Mouse (Mus musculus): ENCODE measurements around the gene Kiz. TPM values are rescaled to one million over a fixed set of nuclear protein-coding genes. Genes with fewer than 3 reads are reported as not detected.

The Kiz gene
- polyA plus RNA-seq, 1 experiment from 2014 or later = 28.2 TPM

GRCm38 (mm10) chr2:147011474-147012140, 155.9 kb downstream of the Kiz start:
- Histone ChIP-seq H3K36me3 (ENCODE audit: control insufficient read depth, insufficient read depth, low read length) (no peaks in the 10 kb centered on the region), H3K9ac (ENCODE audit: low read length) (peak overlapping the region; percentile 86), H3K4me1 (replicated peaks; ENCODE audit: control insufficient read depth, insufficient read depth, low read length) (no peaks in the 10 kb centered on the region; the same call in 1 of the 2 replicates), H3K27ac (ENCODE audit: low read depth, low read length) (peak overlapping the region; percentile 97; the same call in 1 of the 2 replicates), H3K27me3 (ENCODE audit: control insufficient read depth, insufficient read depth, low read length) (no peaks in the 10 kb centered on the region), H3K4me3 (ENCODE audit: low read depth, low read length) (peak overlapping the region; percentile 79), H3K4me2 (ENCODE audit: low read depth, low read length, severe bottlenecking) (peak overlapping the region; percentile 54), H3K9me3 (ENCODE audit: control insufficient read depth, low read length) (no peaks in the 10 kb centered on the region)
- DNase-seq (ENCODE audit: low spot score) = no peak
- ATAC-seq (replicated peaks; ENCODE audit: low FRiP score) = no peak
- 83% methylated on average over 3 of the region's 3 CpGs for WGBS

DNA sequence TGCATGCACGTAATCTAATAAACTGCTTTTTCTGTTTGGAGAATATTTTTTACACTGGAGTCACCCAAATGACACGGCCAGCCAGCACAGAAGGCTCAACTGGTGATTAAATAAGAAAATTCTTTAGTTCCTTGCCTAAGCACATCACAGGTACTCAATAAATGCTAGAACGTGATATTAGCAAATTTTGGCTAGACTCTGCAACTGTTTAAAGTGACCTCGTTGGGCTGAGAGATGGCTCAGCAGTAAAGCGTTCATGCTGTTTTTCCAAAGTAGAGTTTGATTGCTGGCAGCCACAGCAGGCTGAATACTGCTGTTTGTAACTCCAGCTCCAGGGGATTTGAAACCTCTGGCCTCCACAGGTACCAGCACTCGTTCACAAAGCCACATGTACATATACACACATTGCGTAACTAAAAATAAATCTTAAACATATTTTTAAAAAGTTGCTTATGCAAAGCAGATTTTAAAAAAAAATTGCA, 156.5 kb downstream of the Kiz start:
- peak overlapping the region; percentile 54 for H3K4me2 ChIP-seq (ENCODE audit: low read depth, low read length, severe bottlenecking)
- peak overlapping the region; percentile 86 for H3K9ac ChIP-seq (ENCODE audit: low read length)
- no peaks in the 10 kb centered on the region for H3K36me3 ChIP-seq (ENCODE audit: control insufficient read depth, insufficient read depth, low read length)
- no peaks in the 10 kb centered on the region for H3K9me3 ChIP-seq (ENCODE audit: control insufficient read depth, low read length)
- H3K4me1 ChIP-seq (replicated peaks; ENCODE audit: control insufficient read depth, insufficient read depth, low read length) = no peaks in the 10 kb centered on the region; the same call in 1 of the 2 replicates
- 51% methylated on average over 7 of the region's 7 CpGs for WGBS
- H3K4me3 ChIP-seq (ENCODE audit: low read depth, low read length) = peak overlapping the region; percentile 79
- DNase-seq (ENCODE audit: low spot score) (no peak), ATAC-seq (replicated peaks; ENCODE audit: low FRiP score) (no peak)
- H3K27ac ChIP-seq (ENCODE audit: low read depth, low read length) = peak overlapping the region; percentile 97
- H3K27me3 ChIP-seq (ENCODE audit: control insufficient read depth, insufficient read depth, low read length) = no peaks in the 10 kb centered on the region

DNA sequence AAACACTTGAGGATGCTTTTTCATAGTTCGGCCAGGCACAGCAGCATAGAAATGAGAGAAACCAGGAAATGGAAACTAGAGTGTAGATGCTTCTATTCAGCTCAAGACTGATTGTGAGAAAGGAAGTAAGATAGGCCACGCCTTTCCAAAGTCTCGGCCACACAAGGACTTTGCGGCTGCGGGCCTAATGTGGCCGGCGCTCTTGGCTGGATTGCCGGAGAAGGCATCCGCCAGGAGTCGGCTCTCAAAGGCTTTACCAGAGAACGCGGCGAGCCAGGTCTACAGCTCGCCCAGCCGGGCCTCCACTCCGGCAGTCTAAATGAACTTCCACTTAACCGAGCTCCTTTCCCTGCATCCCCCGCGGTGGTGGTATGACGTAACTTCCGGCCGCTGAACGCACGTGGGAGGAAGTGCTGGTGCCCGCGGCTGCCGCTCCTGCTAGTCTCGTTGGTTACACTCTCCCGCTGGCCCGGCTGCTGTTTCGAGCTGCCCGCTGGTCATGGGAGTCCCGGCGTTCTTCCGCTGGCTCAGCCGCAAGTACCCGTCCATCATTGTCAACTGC, 157.0 kb downstream of the Kiz start, which contains the start of gene Xrn2:
TSS of gene Xrn2 (plus strand) at position 374 of the 562 bp plus-strand sequence.
- Histone ChIP-seq H3K4me1 (replicated peaks; ENCODE audit: control insufficient read depth, insufficient read depth, low read length) (no peaks in the 10 kb centered on the region; the same call in 1 of the 2 replicates), H3K27ac (ENCODE audit: low read depth, low read length) (peak within 1 kb of the TSS; percentile 97), H3K9ac (ENCODE audit: low read length) (peak within 1 kb of the TSS; percentile 86), H3K9me3 (ENCODE audit: control insufficient read depth, low read length) (no peaks in the 10 kb centered on the region), H3K36me3 (ENCODE audit: control insufficient read depth, insufficient read depth, low read length) (no peaks in the 10 kb centered on the region), H3K27me3 (ENCODE audit: control insufficient read depth, insufficient read depth, low read length) (no peaks in the 10 kb centered on the region), H3K4me2 (ENCODE audit: low read depth, low read length, severe bottlenecking) (peak within 1 kb of the TSS; percentile 54), H3K4me3 (ENCODE audit: low read depth, low read length) (peak within 1 kb of the TSS; percentile 79)
- under 1% methylated on average over 37 of the region's 37 CpGs for WGBS
- DNase-seq (ENCODE audit: low spot score) (peak; percentile 97), ATAC-seq (replicated peaks; ENCODE audit: low FRiP score) (peak; percentile 94)

DNA sequence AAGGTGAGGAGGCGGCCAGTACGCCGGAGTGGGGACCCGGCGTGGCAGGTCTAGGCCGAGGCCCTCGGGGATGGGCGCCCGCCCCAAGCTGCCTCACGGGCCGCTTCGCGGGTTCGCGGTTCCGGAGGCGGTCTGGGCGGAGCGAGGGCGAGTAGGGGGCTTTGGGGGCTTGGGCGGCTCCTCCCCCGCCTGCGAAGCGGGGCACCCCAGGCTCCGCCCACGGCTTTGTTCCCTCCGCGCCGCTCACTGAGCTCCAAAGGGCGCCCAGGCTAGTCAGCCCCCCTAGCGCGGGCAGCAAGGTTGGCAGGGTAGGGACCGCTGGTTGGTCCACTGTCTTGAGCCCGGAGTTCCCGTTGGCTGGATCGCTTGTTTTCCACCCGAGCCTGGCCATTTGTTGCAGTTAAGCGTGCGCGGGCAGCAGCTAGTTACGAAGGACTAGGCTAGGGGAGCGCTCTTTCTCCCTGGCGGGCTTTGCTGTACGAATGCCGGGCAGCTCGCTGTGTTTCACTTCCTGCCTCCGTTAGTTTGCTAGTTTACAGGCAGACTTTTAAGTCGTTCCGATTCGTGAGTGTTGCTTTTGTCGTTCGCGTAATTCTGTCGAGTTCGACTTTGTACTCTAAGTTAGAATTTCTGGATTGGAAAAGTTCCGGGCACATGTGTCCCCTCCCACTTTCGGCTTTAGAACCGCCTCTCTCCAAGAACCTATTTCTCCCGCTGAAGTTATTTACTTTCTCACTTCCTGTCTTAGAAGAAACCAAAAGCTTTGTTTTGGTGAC, 157.7 kb downstream of the Kiz start:
- WGBS = 1% methylated on average over 56 of the region's 59 CpGs
- peak overlapping the region; percentile 54 for H3K4me2 ChIP-seq (ENCODE audit: low read depth, low read length, severe bottlenecking)
- no peaks in the 10 kb centered on the region for H3K36me3 ChIP-seq (ENCODE audit: control insufficient read depth, insufficient read depth, low read length)
- no peaks in the 10 kb centered on the region for H3K27me3 ChIP-seq (ENCODE audit: control insufficient read depth, insufficient read depth, low read length)
- DNase-seq (ENCODE audit: low spot score) (peak; percentile 94), ATAC-seq (replicated peaks; ENCODE audit: low FRiP score) (peak; percentile 94)
- H3K4me1 ChIP-seq (replicated peaks; ENCODE audit: control insufficient read depth, insufficient read depth, low read length) = no peaks in the 10 kb centered on the region; the same call in 1 of the 2 replicates
- no peaks in the 10 kb centered on the region for H3K9me3 ChIP-seq (ENCODE audit: control insufficient read depth, low read length)
- H3K4me3 ChIP-seq (ENCODE audit: low read depth, low read length) = peak overlapping the region; percentile 79
- H3K9ac ChIP-seq (ENCODE audit: low read length) = peak overlapping the region; percentile 86
- peak overlapping the region; percentile 97 for H3K27ac ChIP-seq (ENCODE audit: low read depth, low read length)

GRCm38 (mm10) chr2:147014101-147014886, 158.6 kb downstream of the Kiz start:
- Histone ChIP-seq H3K4me2 (ENCODE audit: low read depth, low read length, severe bottlenecking) (peak overlapping the region; percentile 54), H3K9me3 (ENCODE audit: control insufficient read depth, low read length) (no peaks in the 10 kb centered on the region), H3K36me3 (ENCODE audit: control insufficient read depth, insufficient read depth, low read length) (no peaks in the 10 kb centered on the region), H3K27ac (ENCODE audit: low read depth, low read length) (no peak overlapping the region; the same call in 1 of the 2 replicates), H3K9ac (ENCODE audit: low read length) (peak overlapping the region; percentile 86), H3K27me3 (ENCODE audit: control insufficient read depth, insufficient read depth, low read length) (no peaks in the 10 kb centered on the region), H3K4me1 (replicated peaks; ENCODE audit: control insufficient read depth, insufficient read depth, low read length) (no peaks in the 10 kb centered on the region; the same call in 1 of the 2 replicates), H3K4me3 (ENCODE audit: low read depth, low read length) (peak overlapping the region; percentile 79)
- no peak for ATAC-seq (replicated peaks; ENCODE audit: low FRiP score)
- no peak for DNase-seq (ENCODE audit: low spot score)
- WGBS = 38% methylated on average over 15 of the region's 15 CpGs

Other genes with a start within 250 kb of the Kiz start
- 102 and 110 TPM in 2 replicates for gene Xrn2, start 157.1 kb downstream of the Kiz start, polyA plus RNA-seq (2014; fragmentation: Nextera tagmentation; extraction: Ambion mirVana)
- 1.3 and 3.8 TPM in 2 replicates for gene Nkx2-4, start 229.6 kb downstream of the Kiz start, polyA plus RNA-seq (2014; fragmentation: Nextera tagmentation; extraction: Ambion mirVana)

All from forebrain, embryonic 11.5 days (tissue).